Mouse (Mus musculus) stomach, embryonic 15.5 days (tissue): ENCODE results near the gene Myh6. TPM values are rescaled to one million over a fixed set of nuclear protein-coding genes. Genes with fewer than 3 reads are reported as not detected.
"Not testable (repeated sequence)": the region's sequence is repeated elsewhere in the genome, so short reads cannot be mapped to it uniquely, and the experiment has no call there.

Source experiments
- ATAC-seq: fragments of 200-750 bp; cut with Nextera tagmentation; 2 replicates; pipeline ENCODE4 v1.8.0; 2017; ENCODE audit warnings: low read depth, moderate number of reproducible peaks, moderate TSS enrichment; ENCODE audit not compliant: insufficient read depth, low FRiP score
- H3K27ac ChIP-seq: fragments of 300-500 bp; sonication (generic); 2 replicates; pipeline ENCODE4 v1.5.1; 2015; ENCODE audit warnings: mild to moderate bottlenecking, inconsistent platforms
- H3K27me3 ChIP-seq: fragments of 300-500 bp; sonication (generic); replicated peaks from 2 replicates; pipeline ENCODE4 v1.6.1; 2015; ENCODE audit warnings: inconsistent platforms
- H3K36me3 ChIP-seq: fragments of 300-500 bp; sonication (generic); 2 replicates; pipeline ENCODE4 v1.6.1; 2015; ENCODE audit warnings: inconsistent platforms
- H3K4me1 ChIP-seq: fragments of 300-500 bp; sonication (generic); 2 replicates; pipeline ENCODE4 v1.6.1; 2015; ENCODE audit warnings: inconsistent platforms
- H3K4me2 ChIP-seq: fragments of 300-500 bp; sonication (generic); 2 replicates; pipeline ENCODE4 v1.6.1; 2015; ENCODE audit warnings: mild to moderate bottlenecking, inconsistent platforms
- H3K4me3 ChIP-seq: fragments of 300-500 bp; sonication (generic); replicated peaks from 2 replicates; pipeline ENCODE4 v1.5.1; 2015; ENCODE audit warnings: inconsistent platforms
- H3K9ac ChIP-seq: fragments of 300-500 bp; sonication (generic); 2 replicates; pipeline ENCODE4 v1.6.1; 2015; ENCODE audit warnings: inconsistent platforms
- H3K9me3 ChIP-seq: fragments of 300-500 bp; sonication (generic); 2 replicates; pipeline ENCODE4 v1.6.1; 2016; ENCODE audit warnings: inconsistent platforms
- WGBS: fragments of 180-500 bp; shearing (Covaris S2); methylation state at CpG from one replicate; pipeline ENCODE4 v1.1.7; 2015; 5-methylcytosine and 5-hydroxymethylcytosine counted together
- polyA plus RNA-seq: library from polyadenylated mRNA; unstranded; fragments of >200 nt; fragmentation: Nextera tagmentation; extraction: Ambion mirVana; gene quantifications from 2 replicates; pipeline ENCODE4 v1.2.1, GENCODE M21; 2015

The Myh6 gene
- polyA plus RNA-seq, 1 experiment from 2014 or later = 2.3 TPM

DNA sequence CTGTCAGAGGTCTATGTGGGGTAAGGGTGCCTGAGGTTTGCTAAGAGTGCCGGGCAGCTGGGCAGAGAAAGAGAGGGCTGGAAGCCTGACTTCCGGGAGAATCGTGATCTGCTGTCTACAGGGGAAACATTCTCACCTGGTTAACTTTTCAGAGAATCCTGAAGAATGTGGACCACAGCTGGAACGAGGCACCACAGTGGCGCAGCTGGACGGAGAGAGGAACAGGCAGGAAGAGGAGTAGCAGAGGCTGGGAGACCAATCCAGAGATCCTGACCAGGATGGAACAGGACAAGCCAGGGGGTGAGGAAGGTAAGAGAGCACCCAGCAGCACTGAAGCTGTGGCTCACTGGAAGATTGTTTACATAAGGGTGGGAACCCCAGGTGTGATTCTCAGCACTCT lies 1.1 kb downstream of the Myh6 start:
- Histone ChIP-seq H3K27ac (no peak overlapping the region), H3K27me3 (no peaks in the 10 kb centered on the region), H3K4me2 (no peak overlapping the region), H3K4me3 (no peak overlapping the region), H3K36me3 (no peaks in the 10 kb centered on the region), H3K9me3 (no peaks in the 10 kb centered on the region), H3K9ac (no peak overlapping the region), H3K4me1 (no peaks in the 10 kb centered on the region)
- ATAC-seq = no peak
- 45% methylated on average over 6 of the region's 6 CpGs for WGBS

DNA sequence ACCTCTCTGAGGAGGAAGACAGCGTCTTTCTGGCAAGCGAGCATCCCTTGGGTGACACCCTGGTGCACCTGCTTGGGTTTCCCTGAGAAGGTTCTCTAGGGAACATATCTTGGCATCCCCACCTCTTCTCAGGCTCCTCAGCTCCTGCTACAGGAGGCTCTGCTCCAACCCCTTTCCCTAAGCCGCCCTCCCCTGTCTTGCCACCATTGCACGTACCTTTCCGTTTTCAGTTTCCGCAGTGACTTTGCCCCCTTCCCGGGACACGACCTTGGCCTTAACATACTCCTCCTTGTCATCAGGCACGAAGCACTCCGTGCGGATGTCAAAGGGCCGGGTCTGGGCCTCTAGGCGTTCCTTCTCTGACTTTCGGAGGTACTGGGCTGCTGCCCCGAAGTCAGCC lies 1.7 kb downstream of the Myh6 start:
- WGBS = 67% methylated on average over 15 of the region's 15 CpGs
- H3K4me2 ChIP-seq = no peak overlapping the region
- H3K4me1 ChIP-seq = no peaks in the 10 kb centered on the region
- no peak overlapping the region for H3K4me3 ChIP-seq
- no peak for ATAC-seq
- no peaks in the 10 kb centered on the region for H3K27me3 ChIP-seq
- no peaks in the 10 kb centered on the region for H3K9me3 ChIP-seq
- H3K27ac ChIP-seq = no peak overlapping the region
- no peaks in the 10 kb centered on the region for H3K36me3 ChIP-seq
- H3K9ac ChIP-seq = no peak overlapping the region

DNA sequence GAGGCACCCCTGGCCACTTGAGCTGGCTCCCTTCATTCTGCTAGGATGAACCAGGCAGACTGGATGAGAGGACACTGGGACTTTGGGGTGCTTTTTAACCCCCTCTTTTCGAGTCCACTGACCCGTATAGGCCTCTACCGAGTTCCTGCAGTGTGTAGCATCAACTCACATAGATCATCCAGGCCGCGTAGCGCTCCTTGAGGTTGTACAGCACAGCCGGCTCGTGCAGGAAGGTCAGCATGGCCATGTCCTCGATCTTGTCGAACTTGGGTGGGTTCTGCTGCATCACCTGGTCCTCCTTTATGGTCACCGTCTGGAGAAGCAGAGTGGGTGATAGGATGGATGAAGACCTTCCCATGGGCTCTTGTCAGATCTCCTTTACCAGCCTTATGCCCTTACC lies 3.0 kb downstream of the Myh6 start:
- 89% methylated on average over 11 of the region's 11 CpGs for WGBS

DNA sequence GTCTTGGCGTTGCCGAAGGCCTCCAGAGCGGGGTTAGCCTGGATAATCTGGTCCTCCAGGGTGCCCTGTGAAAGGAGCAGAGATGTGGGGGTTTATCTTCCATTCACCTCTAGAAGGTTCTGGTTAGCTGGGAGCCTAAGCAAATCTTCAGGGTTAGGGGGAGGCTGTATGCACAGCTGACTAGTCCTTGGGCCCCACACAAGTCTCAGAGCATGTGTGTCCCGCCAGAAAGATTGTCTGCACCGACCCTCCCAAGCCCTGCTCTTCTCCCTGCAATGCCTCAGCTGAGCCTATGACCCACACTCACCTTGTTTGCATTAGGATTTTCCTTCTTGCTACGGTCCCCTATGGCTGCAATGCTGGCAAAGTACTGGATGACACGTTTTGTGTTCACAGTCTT lies 4.0 kb downstream of the Myh6 start:
- no peaks in the 10 kb centered on the region for H3K36me3 ChIP-seq
- no peaks in the 10 kb centered on the region for H3K27me3 ChIP-seq
- no peak overlapping the region for H3K9ac ChIP-seq
- no peak overlapping the region for H3K4me3 ChIP-seq
- 79% methylated on average over 7 of the region's 7 CpGs for WGBS
- no peaks in the 10 kb centered on the region for H3K4me1 ChIP-seq
- H3K9me3 ChIP-seq = no peaks in the 10 kb centered on the region
- no peak overlapping the region for H3K4me2 ChIP-seq
- ATAC-seq = no peak
- H3K27ac ChIP-seq = no peak overlapping the region

More for the DNA sequence above, 3.0 kb downstream of the Myh6 start:
- no peak overlapping the region for H3K4me3 ChIP-seq
- no peaks in the 10 kb centered on the region for H3K4me1 ChIP-seq
- no peaks in the 10 kb centered on the region for H3K27me3 ChIP-seq
- no peak overlapping the region for H3K27ac ChIP-seq
- no peaks in the 10 kb centered on the region for H3K9me3 ChIP-seq
- no peaks in the 10 kb centered on the region for H3K36me3 ChIP-seq
- H3K9ac ChIP-seq = no peak overlapping the region
- H3K4me2 ChIP-seq = no peak overlapping the region
- ATAC-seq = no peak

DNA sequence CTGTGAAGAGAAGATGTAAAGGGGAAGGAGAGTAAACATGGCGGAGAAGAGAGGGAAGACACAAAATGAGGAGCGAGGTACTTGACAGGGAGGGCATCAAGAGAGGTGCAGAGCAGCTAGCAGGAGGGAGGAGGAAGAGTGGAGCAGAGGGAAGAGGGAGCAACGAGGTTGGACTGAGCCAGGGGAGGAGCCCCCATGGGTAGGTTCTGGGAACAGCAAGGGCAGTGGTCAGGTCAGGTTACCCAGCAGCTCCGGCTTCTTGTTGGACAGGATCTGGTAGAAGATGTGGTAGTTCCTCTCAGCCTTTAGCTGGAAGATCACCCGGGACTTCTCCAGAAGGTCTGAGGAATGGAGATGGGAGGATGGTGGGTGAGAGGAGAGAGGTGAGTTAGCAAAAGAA lies 5.2 kb downstream of the Myh6 start:
- Histone ChIP-seq H3K4me1 (no peaks in the 10 kb centered on the region), H3K4me2 (no peak overlapping the region), H3K9me3 (no peaks in the 10 kb centered on the region), H3K36me3 (no peaks in the 10 kb centered on the region), H3K27ac (no peak overlapping the region), H3K27me3 (no peaks in the 10 kb centered on the region), H3K4me3 (no peak overlapping the region), H3K9ac (no peak overlapping the region)
- no peak for ATAC-seq
- WGBS = 80% methylated on average over 5 of the region's 5 CpGs

DNA sequence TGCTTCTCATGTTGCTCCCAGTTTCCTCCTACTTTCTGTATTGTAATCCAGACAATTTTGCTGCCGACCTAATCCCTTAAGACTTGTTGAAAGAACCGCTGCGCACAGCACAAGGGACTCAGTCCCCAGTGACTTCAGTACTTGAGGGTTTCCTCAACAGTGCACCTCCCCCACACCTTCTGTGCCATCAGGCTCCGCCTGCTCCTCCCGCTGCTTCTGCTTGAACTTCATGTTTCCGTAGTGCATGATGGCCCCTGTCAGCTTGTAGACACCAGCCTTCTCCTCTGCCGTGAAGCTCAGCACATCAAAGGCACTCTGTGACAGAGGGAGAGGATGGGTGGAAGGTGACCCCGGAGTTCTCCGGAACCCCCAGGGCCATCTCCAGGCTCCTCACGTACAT lies 6.0 kb downstream of the Myh6 start:
- Histone ChIP-seq H3K36me3 (no peaks in the 10 kb centered on the region), H3K9ac (no peak overlapping the region), H3K4me3 (no peak overlapping the region), H3K4me2 (no peak overlapping the region), H3K27ac (no peak overlapping the region), H3K4me1 (no peaks in the 10 kb centered on the region), H3K9me3 (no peaks in the 10 kb centered on the region), H3K27me3 (no peaks in the 10 kb centered on the region)
- 62% methylated on average over 10 of the region's 10 CpGs for WGBS
- ATAC-seq = no peak

DNA sequence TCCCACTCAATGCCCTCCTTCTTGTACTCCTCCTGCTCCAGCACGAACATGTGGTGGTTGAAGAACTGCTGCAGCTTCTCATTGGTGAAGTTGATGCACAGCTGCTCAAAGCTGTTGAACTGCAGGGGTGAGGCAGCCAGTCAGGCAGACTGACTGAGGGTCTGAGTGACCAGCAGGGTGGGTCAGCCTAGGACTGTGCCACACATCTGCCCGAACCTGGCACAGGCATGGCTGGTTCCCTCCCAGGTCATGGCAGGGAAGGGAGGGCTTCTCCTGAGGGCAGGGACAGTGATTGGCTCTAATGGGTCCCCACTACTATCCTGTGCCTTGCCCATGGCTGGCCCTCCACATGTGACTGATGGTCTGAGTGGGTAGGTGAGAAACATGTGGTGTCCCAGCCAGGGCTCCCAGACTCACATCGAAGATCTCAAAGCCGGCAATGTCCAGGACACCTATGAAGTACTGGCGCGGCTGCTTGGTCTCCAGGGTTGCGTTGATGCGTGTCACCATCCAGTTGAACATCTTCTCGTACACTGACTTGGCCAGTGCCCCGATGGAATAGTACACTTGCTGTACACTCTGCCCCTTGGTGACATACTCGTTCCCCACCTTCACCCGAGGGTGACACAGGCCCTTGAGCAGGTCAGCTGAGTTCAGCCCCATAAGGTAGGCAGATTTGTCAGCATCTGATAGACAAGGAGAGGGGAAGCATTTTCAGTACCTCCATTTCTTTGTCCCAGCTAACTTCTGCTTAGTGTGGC lies 6.7 kb downstream of the Myh6 start:
- WGBS = 87% methylated on average over 12 of the region's 12 CpGs
- H3K9me3 ChIP-seq, H3K27ac ChIP-seq, H3K9ac ChIP-seq, H3K27me3 ChIP-seq, H3K4me3 ChIP-seq, H3K4me1 ChIP-seq, H3K4me2 ChIP-seq, ATAC-seq, H3K36me3 ChIP-seq: not testable (repeated sequence)

DNA sequence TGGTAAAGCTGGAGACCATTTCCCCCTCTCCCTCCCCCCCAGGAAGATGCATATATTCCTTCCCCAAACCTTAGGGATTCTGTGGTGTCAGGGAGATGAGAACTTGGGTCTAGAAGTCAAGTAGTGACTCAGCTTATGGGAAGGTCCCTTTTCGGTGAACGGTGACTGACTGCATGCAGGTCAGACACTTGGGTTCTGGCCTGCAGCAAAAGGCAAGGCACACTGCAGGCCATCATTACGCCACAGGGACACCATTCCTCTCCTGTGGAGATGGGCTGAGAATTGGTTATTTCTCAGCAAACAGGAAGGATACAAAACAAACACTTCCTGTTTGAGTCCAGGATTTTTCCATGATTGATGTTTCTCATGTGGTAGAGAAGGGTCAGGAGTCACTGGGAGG lies 7.5 kb downstream of the Myh6 start:
- Histone ChIP-seq H3K36me3 (no peaks in the 10 kb centered on the region), H3K27me3 (no peaks in the 10 kb centered on the region), H3K4me2 (no peak overlapping the region), H3K27ac (no peak overlapping the region), H3K9ac (no peak overlapping the region), H3K9me3 (no peaks in the 10 kb centered on the region), H3K4me3 (no peak overlapping the region), H3K4me1 (no peaks in the 10 kb centered on the region)
- 80% methylated on average over 3 of the region's 3 CpGs for WGBS
- ATAC-seq = no peak

DNA sequence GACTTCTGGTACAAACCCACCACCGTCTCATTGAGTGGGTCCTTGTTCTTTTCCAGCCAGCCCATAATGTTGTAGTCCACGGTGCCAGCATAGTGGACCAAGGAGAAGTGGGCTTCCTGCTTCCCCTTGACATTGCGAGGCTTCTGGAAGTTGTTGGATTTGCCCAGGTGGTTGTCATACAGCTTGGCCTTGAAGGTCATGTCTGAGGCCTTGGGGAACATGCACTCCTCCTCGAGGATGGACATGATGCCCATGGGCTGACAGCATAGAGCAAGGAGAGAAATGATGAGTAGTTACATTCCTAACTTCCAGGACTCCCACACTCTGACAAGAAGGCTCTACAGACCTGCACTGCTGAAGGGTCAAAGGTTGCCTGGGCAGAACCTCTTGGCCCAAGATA lies 8.2 kb downstream of the Myh6 start:
- no peaks in the 10 kb centered on the region for H3K36me3 ChIP-seq
- no peak overlapping the region for H3K4me2 ChIP-seq
- ATAC-seq = no peak
- H3K4me3 ChIP-seq = no peak overlapping the region
- no peaks in the 10 kb centered on the region for H3K27me3 ChIP-seq
- H3K27ac ChIP-seq = no peak overlapping the region
- WGBS = 77% methylated on average over 4 of the region's 4 CpGs
- H3K9me3 ChIP-seq = no peaks in the 10 kb centered on the region
- no peaks in the 10 kb centered on the region for H3K4me1 ChIP-seq
- H3K9ac ChIP-seq = no peak overlapping the region

DNA sequence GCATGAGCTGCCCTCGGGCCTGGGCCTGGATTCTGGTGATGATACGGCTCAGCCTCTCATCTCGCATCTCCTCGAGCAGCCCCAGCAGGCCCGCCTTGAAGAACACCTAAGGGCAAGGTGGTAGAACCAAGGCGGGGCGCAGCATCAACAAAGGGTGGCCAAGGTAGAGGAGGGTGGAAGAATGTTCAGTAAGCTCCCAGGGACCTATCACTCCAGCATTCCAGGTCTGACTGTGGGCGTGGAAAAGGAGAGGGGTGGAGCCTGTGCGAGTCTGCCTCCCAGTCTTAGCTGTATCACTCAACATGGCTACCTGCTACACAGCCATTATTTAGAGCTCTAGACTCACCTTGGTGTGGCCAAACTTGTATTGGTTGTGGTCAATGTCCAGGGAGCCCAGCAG lies 10.2 kb downstream of the Myh6 start:
- WGBS = 80% methylated on average over 9 of the region's 9 CpGs
- H3K9me3 ChIP-seq = no peaks in the 10 kb centered on the region
- no peak; the same call in 1 of the 2 replicates for ATAC-seq
- no peak overlapping the region for H3K27ac ChIP-seq
- no peak overlapping the region for H3K4me3 ChIP-seq
- no peaks in the 10 kb centered on the region for H3K27me3 ChIP-seq
- no peak overlapping the region for H3K4me2 ChIP-seq
- H3K4me1 ChIP-seq = no peaks in the 10 kb centered on the region
- H3K36me3 ChIP-seq = no peaks in the 10 kb centered on the region
- no peak overlapping the region for H3K9ac ChIP-seq

DNA sequence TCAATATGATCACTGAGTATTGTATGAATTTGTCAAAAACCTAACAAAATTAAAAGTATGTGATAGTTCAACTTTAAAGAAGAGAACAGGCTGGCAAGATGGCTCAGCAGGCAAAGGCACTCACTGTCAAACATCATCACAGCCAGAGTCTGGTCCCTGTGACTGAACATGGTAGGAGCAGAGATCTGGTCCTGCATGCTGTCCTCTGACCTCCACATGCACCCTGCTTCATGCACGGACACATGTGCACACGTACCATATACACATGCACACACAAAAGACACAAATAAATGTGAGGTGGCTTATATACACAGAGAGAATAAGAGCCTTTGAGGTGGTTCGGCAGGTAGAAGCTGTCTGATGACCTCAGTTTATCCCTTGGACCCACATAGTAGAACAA lies 11.2 kb downstream of the Myh6 start:
- H3K27ac ChIP-seq = no peak overlapping the region
- no peaks in the 10 kb centered on the region for H3K4me1 ChIP-seq
- H3K36me3 ChIP-seq = no peaks in the 10 kb centered on the region
- no peaks in the 10 kb centered on the region for H3K27me3 ChIP-seq
- H3K9me3 ChIP-seq = no peaks in the 10 kb centered on the region
- no peak overlapping the region for H3K9ac ChIP-seq
- 77% methylated on average over 3 of the region's 3 CpGs for WGBS
- no peak for ATAC-seq
- H3K4me2 ChIP-seq = no peak overlapping the region
- no peak overlapping the region for H3K4me3 ChIP-seq

DNA sequence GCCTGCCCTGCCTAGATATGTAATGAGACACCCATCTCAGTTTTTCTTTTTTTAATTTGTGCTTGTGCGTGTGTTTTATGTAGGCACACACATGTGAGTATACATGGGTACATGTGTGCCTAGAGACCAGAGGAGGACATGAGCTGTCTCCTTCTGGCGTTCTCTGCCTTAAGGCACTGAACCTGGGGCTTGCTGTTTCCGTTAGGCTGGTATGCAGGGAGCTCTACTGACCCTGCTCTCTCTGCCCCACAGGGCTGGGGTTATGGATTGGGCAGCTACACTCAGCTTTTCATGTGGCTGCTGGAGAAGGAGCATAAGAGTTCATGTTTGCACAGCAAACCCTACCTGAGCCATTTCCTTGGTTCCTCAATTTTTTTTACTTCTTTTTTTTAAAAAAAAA lies 12.3 kb downstream of the Myh6 start:
- Histone ChIP-seq H3K4me2 (no peak overlapping the region), H3K36me3 (no peaks in the 10 kb centered on the region), H3K27ac (no peak overlapping the region), H3K27me3 (no peaks in the 10 kb centered on the region), H3K9me3 (no peaks in the 10 kb centered on the region), H3K9ac (no peak overlapping the region), H3K4me1 (no peaks in the 10 kb centered on the region), H3K4me3 (no peak overlapping the region)
- ATAC-seq = no peak
- 71% methylated on average over 3 of the region's 3 CpGs for WGBS

DNA sequence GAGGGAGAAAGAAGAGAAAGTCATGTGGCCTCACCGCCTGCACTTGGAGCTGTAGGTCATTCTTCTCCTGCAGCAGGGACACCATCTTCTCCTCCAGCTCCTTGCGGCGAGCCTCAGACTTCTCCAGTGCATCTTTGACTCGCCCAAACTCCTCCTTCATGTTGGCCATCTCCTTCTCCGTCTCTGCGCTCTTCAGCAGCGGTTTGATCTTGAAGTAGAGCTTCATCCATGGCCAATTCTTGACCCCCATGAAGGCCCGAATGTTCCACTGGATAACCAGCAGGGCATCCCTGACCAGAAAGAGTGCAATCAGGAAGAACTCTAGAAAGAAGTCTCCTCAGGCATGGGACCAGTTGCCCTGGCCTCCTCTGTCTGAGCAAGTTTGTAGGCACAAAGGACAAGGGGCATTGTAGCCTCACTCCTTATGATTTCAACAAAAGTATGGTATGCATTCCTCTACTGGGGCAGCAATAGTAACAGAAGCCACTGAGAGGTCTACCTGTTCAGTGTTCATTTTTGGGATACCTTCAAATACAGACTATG lies 13.0 kb downstream of the Myh6 start:
- no peak overlapping the region for H3K9ac ChIP-seq
- no peak overlapping the region for H3K4me3 ChIP-seq
- no peaks in the 10 kb centered on the region for H3K36me3 ChIP-seq
- WGBS = 90% methylated on average over 8 of the region's 8 CpGs
- no peaks in the 10 kb centered on the region for H3K4me1 ChIP-seq
- ATAC-seq = no peak
- H3K27ac ChIP-seq = no peak overlapping the region
- no peaks in the 10 kb centered on the region for H3K27me3 ChIP-seq
- H3K9me3 ChIP-seq = no peaks in the 10 kb centered on the region
- H3K4me2 ChIP-seq = no peak overlapping the region
